ENCODE assay signal across 8 mouse cellular contexts in the genomic region with DNA sequence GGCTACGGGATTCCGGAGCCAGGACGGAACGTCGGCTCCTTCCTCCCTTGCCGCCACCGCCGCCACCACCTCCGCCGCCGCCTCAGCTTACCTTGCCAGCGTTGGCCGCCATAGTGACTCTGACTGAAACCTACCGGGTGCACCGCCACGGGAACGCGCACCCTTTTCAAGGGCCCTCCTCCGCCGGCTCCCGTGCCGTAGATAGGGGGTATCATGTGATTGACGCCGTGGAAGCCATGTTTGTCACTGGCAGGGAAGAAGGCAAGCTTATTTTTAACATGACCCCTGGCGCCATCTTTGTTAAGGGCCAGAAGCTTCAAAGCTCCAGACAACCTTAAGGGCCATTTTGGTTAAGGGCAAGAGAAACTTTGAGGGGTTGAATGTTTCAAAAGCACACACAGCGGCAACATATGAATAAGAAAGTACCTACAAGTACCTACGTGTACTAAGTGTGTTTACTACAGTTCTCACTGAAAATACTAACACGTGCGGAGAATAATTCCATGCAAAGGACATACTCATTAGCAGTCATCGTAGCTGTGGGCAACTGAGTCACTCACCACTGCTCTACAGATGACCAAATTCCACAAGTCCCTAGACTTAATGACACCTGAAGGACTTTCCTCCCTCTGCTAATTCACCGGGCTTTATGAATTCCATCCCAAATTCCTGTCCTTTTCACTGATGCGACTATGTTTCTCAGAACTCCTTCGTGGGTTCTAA. TPM values are rescaled to one million over a fixed set of nuclear protein-coding genes. Genes with fewer than 3 reads are reported as not detected.
A peak's percentile ranks its signal among the peaks of the same experiment; 100 is the strongest.
DNase-seq lines count a peak whose midpoint lies in the region; ATAC-seq lines count a peak whose summit lies in the region.

Gene Slmap, minus strand, starts transcription at position 175 of the 723 bp plus-strand sequence.

- intact Hi-C loops in gastrocnemius, postnatal 14 days (cut with DNase I; ENCODE audit: low total_unique reads), result loop anchor here (5.0 kb wide), 1 partner anchor 38 kb away; no protein-coding TSS in a partner anchor
- intact Hi-C loops in left cerebral cortex, postnatal 10 days (cut with DNase I), result loop anchor here (5.0 kb wide), 2 partner anchors 43 to 47 kb away; no protein-coding TSS in a partner anchor

- peak; percentile 99 to 100 for DNase-seq in adrenal gland, adult (ENCODE audit: inconsistent age in 2 of 2, low spot score in 1 of 2)
- peak; percentile 100 for DNase-seq in embryo, embryonic 10.5 days (ENCODE audit: low spot score)
- peak; percentile 99 for DNase-seq in gastrocnemius, postnatal 14 days
- DNase-seq in left cerebral cortex, postnatal 10 days (ENCODE audit: extremely low spot score in 1 of 2, low spot score in 2 of 2), result peak; percentile 99
- peak; percentile 99 for DNase-seq in right cerebral cortex, postnatal 25 days
- DNase-seq in urinary bladder, postnatal 4 days (ENCODE audit: low spot score in 2 of 2), result peak; percentile 96 to 100

- peak; percentile 92 for ATAC-seq in inflammation-experienced regulatory T-cells, adult 6 months
- ATAC-seq in megakaryocyte-erythroid progenitor cell, adult 5-6 weeks (replicated peaks; ENCODE audit: low FRiP score, low TSS enrichment, poor library complexity, severe bottlenecking), result peak; percentile 96

RNA-seq across cellular contexts. Expression of gene Slmap, which starts in this region (rescaled TPM):
- 100 to 1,000 TPM in 1 of 2 experiments, 10 to 100 TPM in 1; 92.1 to 106 TPM for total RNA-seq in gastrocnemius, postnatal 14 days (2021)
- 10 to 100 TPM; 17.6 to 23.4 (median 19.2) TPM for polyA plus RNA-seq in inflammation-experienced regulatory T-cells, adult 6 months (2017; shearing (Covaris generic))
- 10 to 100 TPM; 83.3 to 83.9 TPM for total RNA-seq in left cerebral cortex, postnatal 10 days (2021)
- 62.0 and 81.1 TPM in 2 replicates for total RNA-seq in megakaryocyte-erythroid progenitor cell, adult 5-6 weeks (2014; fragmentation: Nextera tagmentation)
- 86.4 and 97.3 TPM in 2 replicates for total RNA-seq in megakaryocyte-erythroid progenitor cell, adult 5-6 weeks (2017)

Comparison
In these comparisons a context has a peak if more than half of its experiments do, and no peak if none do; other contexts are left out.
1. Peak in every context shown above with its lines: DNase-seq and ATAC-seq.